ENCODE assay signal across 30 mouse cellular contexts in the genomic region with DNA sequence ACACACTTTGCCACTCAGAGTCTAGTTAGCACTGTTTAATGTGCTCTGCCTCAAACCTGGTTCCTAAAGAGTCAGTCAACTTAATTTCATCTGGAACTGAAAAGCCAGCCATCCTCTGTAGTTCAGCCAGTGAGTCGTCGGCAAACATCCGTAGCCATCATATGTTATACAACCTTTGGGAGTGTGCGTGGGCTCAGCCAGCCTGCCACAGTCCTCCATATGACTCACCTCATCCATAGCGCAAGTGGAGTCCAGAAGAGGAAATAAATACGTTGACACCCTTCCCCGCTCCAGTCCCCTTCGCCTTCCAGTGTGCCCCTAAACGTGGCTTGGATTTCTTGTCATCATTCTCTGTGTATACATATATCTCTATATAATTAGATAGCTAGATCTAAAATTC. TPM values are rescaled to one million over a fixed set of nuclear protein-coding genes. Genes with fewer than 3 reads are reported as not detected.
DNase-seq lines count a peak whose midpoint lies in the region; ATAC-seq and TF ChIP-seq lines count a peak whose summit lies in the region.
"Had no signal": no experiment of that assay in that cellular context is flagged by ENCODE, and none has a peak within 500 bp of the region (broad histone marks: within the 10 kb centered on the region; RNA-seq: fewer than 3 reads in every experiment).

No protein-coding gene starts in this region.

- no peak for TF ChIP-seq CTCF in left cerebral cortex, adult 2 months (IDR thresholded peaks at IDR 0.05)

- no peak overlapping the region for H3K4me3 ChIP-seq in left cerebral cortex, adult 2 months
- H3K4me3 ChIP-seq: erythroblast, embryonic 14.5 days; heart, embryonic 13.5 days; hindbrain, embryonic 10.5 days; intestine, embryonic 15.5 days; liver, embryonic 12.5 days; neural tube, embryonic 12.5 days had no signal

- ATAC-seq in frontal cortex, adult (ENCODE audit: low TSS enrichment) = peak; percentile 95
- ATAC-seq: forebrain, embryonic 16.5 days; hindbrain, embryonic 16.5 days; intestine, embryonic 15.5 days; liver, embryonic 12.5 days; liver, postnatal 0 days; midbrain, embryonic 16.5 days had no signal

- H3K27ac ChIP-seq in left cerebral cortex, adult 2 months = peak overlapping the region; percentile 56
- H3K27ac ChIP-seq: heart, embryonic 13.5 days; hindbrain, embryonic 10.5 days; intestine, embryonic 15.5 days; kidney, postnatal 0 days; liver, embryonic 12.5 days; neural tube, embryonic 12.5 days had no signal

- DNase-seq in frontal cortex, postnatal 25 days (ENCODE audit: low spot score in 2 of 2) = no peak
- DNase-seq in left cerebral cortex, adult 2 months (ENCODE audit: extremely low spot score in 1 of 2, low spot score in 2 of 2) = peak; percentile 20 to 43
- no peak for DNase-seq in left cerebral cortex, postnatal 4 days
- DNase-seq in 3T3-L1 (ENCODE audit: low read depth, low spot score) = peak; percentile 77
- DNase-seq in right cerebral cortex, postnatal 36 days (ENCODE audit: low spot score in 2 of 2) = peak; percentile 36 to 56
- no peak for DNase-seq in cerebellum, postnatal 10 days
- no peak for DNase-seq in urinary bladder, postnatal 36 days (ENCODE audit: low spot score in 2 of 2)
- DNase-seq: adrenal gland, postnatal 25 days; cerebellum, adult 18-20 months; cerebellum, postnatal 14 days; heart, postnatal 14 days; kidney, adult 2 months; kidney, postnatal 4 days; liver, postnatal 0 days; lung, postnatal 36 days; thymus, postnatal 25 days had no signal

- intact Hi-C loops in left cerebral cortex, adult 2 months (cut with DNase I) = no loop called here
- intact Hi-C loops in left cerebral cortex, postnatal 4 days (cut with DNase I) = no loop called here

RNA-seq across cellular contexts. Expression of a gene that starts 6.0 kb away (rescaled TPM):
- total RNA-seq in left cerebral cortex, adult 2 months (2021) = 100 to 1,000 TPM; 288 to 319 TPM
- total RNA-seq in left cerebral cortex, postnatal 4 days (2021) = 100 to 1,000 TPM; 255 to 260 TPM

RNA-seq across cellular contexts. Expression of a gene that starts 33.2 kb away (rescaled TPM):
- total RNA-seq in left cerebral cortex, adult 2 months (2021) = 10 to 100 TPM; 81.0 to 91.4 TPM
- 10 to 100 TPM; 70.0 to 70.6 TPM for total RNA-seq in left cerebral cortex, postnatal 4 days (2021)

RNA-seq across cellular contexts. Expression of a gene that starts 53.3 kb away (rescaled TPM):
- total RNA-seq in left cerebral cortex, adult 2 months (2021) = not detected
- not detected for total RNA-seq in left cerebral cortex, postnatal 4 days (2021)
- total RNA-seq: layer of hippocampus, adult 8-10 months; left cerebral cortex, postnatal 25 days; megakaryocyte, adult 5-6 weeks had no signal

Comparison
In these comparisons a context has a peak if more than half of its experiments do, and no peak if none do; other contexts are left out.
1. DNase-seq: peak in left cerebral cortex, adult 2 months (2 of 2), 3T3-L1 (single experiment) and right cerebral cortex, postnatal 36 days (2 of 2); none in frontal cortex, postnatal 25 days (0 of 2), left cerebral cortex, postnatal 4 days (single experiment), cerebellum, postnatal 10 days (0 of 2) and urinary bladder, postnatal 36 days (0 of 2).